Mouse (Mus musculus): ENCODE results near the gene Susd1. TPM values are rescaled to one million over a fixed set of nuclear protein-coding genes. Genes with fewer than 3 reads are reported as not detected.

The Susd1 gene
- polyA plus RNA-seq, 1 experiment from 2014 or later: 1.4 TPM

GRCm38 (mm10) chr4:59274136-59274535 lies 164.3 kb downstream of the Susd1 start:
- H3K4me3 ChIP-seq (ENCODE audit: low read depth, low read length): no peak overlapping the region
- H3K27me3 ChIP-seq (ENCODE audit: control insufficient read depth, insufficient read depth, low read length): no peaks in the 10 kb centered on the region
- no peak overlapping the region for H3K4me2 ChIP-seq (ENCODE audit: low read depth, low read length)
- H3K27ac ChIP-seq (ENCODE audit: low read depth, low read length): no peak overlapping the region
- 76% methylated on average over 4 of the region's 4 CpGs for WGBS
- H3K4me1 ChIP-seq (ENCODE audit: control insufficient read depth, insufficient read depth, low read length): no peaks in the 10 kb centered on the region
- no peak for ATAC-seq (ENCODE audit: low read depth)
- H3K9ac ChIP-seq (replicated peaks; ENCODE audit: low read depth, low read length): no peak overlapping the region
- no peaks in the 10 kb centered on the region for H3K36me3 ChIP-seq (ENCODE audit: control insufficient read depth, insufficient read depth, low read length)
- H3K9me3 ChIP-seq (ENCODE audit: control insufficient read depth, low read length): no peaks in the 10 kb centered on the region

GRCm38 (mm10) chr4:59273342-59273741 lies 165.1 kb downstream of the Susd1 start:
- no peak overlapping the region for H3K27ac ChIP-seq (ENCODE audit: low read depth, low read length)
- H3K9me3 ChIP-seq (ENCODE audit: control insufficient read depth, low read length): no peaks in the 10 kb centered on the region
- no peak overlapping the region for H3K9ac ChIP-seq (replicated peaks; ENCODE audit: low read depth, low read length)
- no peak overlapping the region for H3K4me2 ChIP-seq (ENCODE audit: low read depth, low read length)
- no peak for ATAC-seq (ENCODE audit: low read depth)
- no peaks in the 10 kb centered on the region for H3K4me1 ChIP-seq (ENCODE audit: control insufficient read depth, insufficient read depth, low read length)
- no peaks in the 10 kb centered on the region for H3K27me3 ChIP-seq (ENCODE audit: control insufficient read depth, insufficient read depth, low read length)
- 57% methylated on average over 1 of the region's 1 CpGs for WGBS
- no peak overlapping the region for H3K4me3 ChIP-seq (ENCODE audit: low read depth, low read length)
- no peaks in the 10 kb centered on the region for H3K36me3 ChIP-seq (ENCODE audit: control insufficient read depth, insufficient read depth, low read length)

- no peak overlapping the region for H3K27ac ChIP-seq (ENCODE audit: low read depth, low read length)
- ATAC-seq (ENCODE audit: low read depth): no peak
- 95% methylated on average over 5 of the region's 5 CpGs for WGBS
- H3K4me3 ChIP-seq (ENCODE audit: low read depth, low read length): no peak overlapping the region
- H3K4me1 ChIP-seq (ENCODE audit: control insufficient read depth, insufficient read depth, low read length): no peaks in the 10 kb centered on the region
- no peak overlapping the region for H3K9ac ChIP-seq (replicated peaks; ENCODE audit: low read depth, low read length)
- no peak overlapping the region for H3K4me2 ChIP-seq (ENCODE audit: low read depth, low read length)
- no peaks in the 10 kb centered on the region for H3K9me3 ChIP-seq (ENCODE audit: control insufficient read depth, low read length)
- no peaks in the 10 kb centered on the region for H3K27me3 ChIP-seq (ENCODE audit: control insufficient read depth, insufficient read depth, low read length)
- no peaks in the 10 kb centered on the region for H3K36me3 ChIP-seq (ENCODE audit: control insufficient read depth, insufficient read depth, low read length)
Measured at GRCm38 (mm10) chr4:59265631-59266030, 172.8 kb downstream of the Susd1 start.

GRCm38 (mm10) chr4:59265182-59265581 lies 173.3 kb downstream of the Susd1 start:
- no peak overlapping the region for H3K27ac ChIP-seq (ENCODE audit: low read depth, low read length)
- 97% methylated on average over 5 of the region's 5 CpGs for WGBS
- H3K4me2 ChIP-seq (ENCODE audit: low read depth, low read length): no peak overlapping the region
- no peaks in the 10 kb centered on the region for H3K4me1 ChIP-seq (ENCODE audit: control insufficient read depth, insufficient read depth, low read length)
- no peaks in the 10 kb centered on the region for H3K9me3 ChIP-seq (ENCODE audit: control insufficient read depth, low read length)
- ATAC-seq (ENCODE audit: low read depth): no peak
- no peaks in the 10 kb centered on the region for H3K36me3 ChIP-seq (ENCODE audit: control insufficient read depth, insufficient read depth, low read length)
- H3K9ac ChIP-seq (replicated peaks; ENCODE audit: low read depth, low read length): no peak overlapping the region
- no peak overlapping the region for H3K4me3 ChIP-seq (ENCODE audit: low read depth, low read length)
- no peaks in the 10 kb centered on the region for H3K27me3 ChIP-seq (ENCODE audit: control insufficient read depth, insufficient read depth, low read length)

Other genes with a start within 250 kb of the Susd1 start
- 25.9 and 26.6 TPM in 2 replicates for gene Ugcg, start 249.4 kb downstream of the Susd1 start, polyA plus RNA-seq (2014; fragmentation: Nextera tagmentation; extraction: Ambion mirVana)
- gene Ptbp3, start 110.7 kb upstream of the Susd1 start, polyA plus RNA-seq (2014; fragmentation: Nextera tagmentation; extraction: Ambion mirVana): 19.9 and 34.0 TPM in 2 replicates
- 39.5 and 45.3 TPM in 2 replicates for gene Hsdl2, start 142.9 kb upstream of the Susd1 start, polyA plus RNA-seq (2014; fragmentation: Nextera tagmentation; extraction: Ambion mirVana)
- gene E130308A19Rik, start 187.6 kb upstream of the Susd1 start, polyA plus RNA-seq (2014; fragmentation: Nextera tagmentation; extraction: Ambion mirVana): 59.8 and 64.6 TPM in 2 replicates

Data from neural tube, embryonic 14.5 days (tissue).